Mouse (Mus musculus): Measurements from ENCODE around the gene Arhgap11a. TPM values are rescaled to one million over a fixed set of nuclear protein-coding genes. Genes with fewer than 3 reads are reported as not detected.

The Arhgap11a gene
- total and polyA plus RNA-seq, 2 experiments from 2014 or later = 1.3 to 2.0 TPM

GRCm38 (mm10) chr2:113821176-113821734, 27.2 kb downstream of the Arhgap11a start:
- WGBS = 82% methylated on average over 12 of the region's 12 CpGs
- DNase-seq (ENCODE audit: low spot score) (no peak), ATAC-seq (ENCODE audit: low FRiP score) (no peak)
- Histone ChIP-seq H3K9ac (replicated peaks; ENCODE audit: low read length, poor library complexity, severe bottlenecking) (no peak overlapping the region), H3K9me3 (ENCODE audit: low read length) (no peaks in the 10 kb centered on the region), H3K27me3 (ENCODE audit: insufficient read depth, low read length) (no peaks in the 10 kb centered on the region), H3K4me1 (ENCODE audit: insufficient read depth, low read length) (peaks cover 8% of the 10 kb centered on the region), H3K4me2 (ENCODE audit: low read depth, low read length, poor library complexity, severe bottlenecking) (no peak overlapping the region), H3K4me3 (ENCODE audit: low read depth, low read length) (no peak overlapping the region), H3K36me3 (ENCODE audit: insufficient read depth, low read length) (peaks cover 16% of the 10 kb centered on the region; the same call in 1 of the 2 replicates), H3K27ac (ENCODE audit: low read depth, low read length) (no peak overlapping the region)
- TF ChIP-seq CTCF (IDR thresholded peaks at IDR 0.05) = no peak

GRCm38 (mm10) chr2:113820117-113820516, 28.3 kb downstream of the Arhgap11a start:
- Histone ChIP-seq H3K4me3 (ENCODE audit: low read depth, low read length) (no peak overlapping the region), H3K4me1 (ENCODE audit: insufficient read depth, low read length) (no peaks in the 10 kb centered on the region), H3K36me3 (ENCODE audit: insufficient read depth, low read length) (peaks cover 16% of the 10 kb centered on the region; the same call in 1 of the 2 replicates), H3K4me2 (ENCODE audit: low read depth, low read length, poor library complexity, severe bottlenecking) (no peak overlapping the region), H3K27me3 (ENCODE audit: insufficient read depth, low read length) (no peaks in the 10 kb centered on the region), H3K27ac (ENCODE audit: low read depth, low read length) (no peak overlapping the region), H3K9ac (replicated peaks; ENCODE audit: low read length, poor library complexity, severe bottlenecking) (no peak overlapping the region), H3K9me3 (ENCODE audit: low read length) (no peaks in the 10 kb centered on the region)
- no peak for TF ChIP-seq CTCF (IDR thresholded peaks at IDR 0.05)
- 95% methylated on average over 15 of the region's 15 CpGs for WGBS
- no peak for ATAC-seq (ENCODE audit: low FRiP score)
- DNase-seq (ENCODE audit: low spot score) = no peak

GRCm38 (mm10) chr2:113817681-113818606, 30.5 kb downstream of the Arhgap11a start:
- Histone ChIP-seq H3K9me3 (ENCODE audit: low read length) (no peaks in the 10 kb centered on the region), H3K4me2 (ENCODE audit: low read depth, low read length, poor library complexity, severe bottlenecking) (no peak overlapping the region), H3K4me3 (ENCODE audit: low read depth, low read length) (no peak overlapping the region), H3K36me3 (ENCODE audit: insufficient read depth, low read length) (peaks cover 16% of the 10 kb centered on the region; the same call in 1 of the 2 replicates), H3K9ac (replicated peaks; ENCODE audit: low read length, poor library complexity, severe bottlenecking) (no peak overlapping the region), H3K4me1 (ENCODE audit: insufficient read depth, low read length) (no peaks in the 10 kb centered on the region), H3K27ac (ENCODE audit: low read depth, low read length) (peak overlapping the region; percentile 1; the same call in 1 of the 2 replicates), H3K27me3 (ENCODE audit: insufficient read depth, low read length) (no peaks in the 10 kb centered on the region)
- WGBS = 69% methylated on average over 14 of the region's 14 CpGs
- peak; percentile 49 for ATAC-seq (ENCODE audit: low FRiP score)
- DNase-seq (ENCODE audit: low spot score) = peak; percentile 28
- no peak for TF ChIP-seq CTCF (IDR thresholded peaks at IDR 0.05)

- Histone ChIP-seq H3K36me3 (ENCODE audit: insufficient read depth, low read length) (no peaks in the 10 kb centered on the region), H3K4me3 (ENCODE audit: low read depth, low read length) (no peak overlapping the region), H3K27me3 (ENCODE audit: insufficient read depth, low read length) (no peaks in the 10 kb centered on the region), H3K4me2 (ENCODE audit: low read depth, low read length, poor library complexity, severe bottlenecking) (no peak overlapping the region), H3K9me3 (ENCODE audit: low read length) (no peaks in the 10 kb centered on the region), H3K4me1 (ENCODE audit: insufficient read depth, low read length) (no peaks in the 10 kb centered on the region), H3K9ac (replicated peaks; ENCODE audit: low read length, poor library complexity, severe bottlenecking) (no peak overlapping the region), H3K27ac (ENCODE audit: low read depth, low read length) (no peak overlapping the region)
- 22% methylated on average over 9 of the region's 9 CpGs for WGBS
- ATAC-seq (ENCODE audit: low FRiP score) (peak; percentile 52; the same call in 1 of the 2 replicates), DNase-seq (ENCODE audit: low spot score) (peak; percentile 58)
- peak; percentile 74 for TF ChIP-seq CTCF (IDR thresholded peaks at IDR 0.05)
Observed at GRCm38 (mm10) chr2:113807640-113808039, 40.8 kb downstream of the Arhgap11a start.

- 63% methylated on average over 10 of the region's 10 CpGs for WGBS
- peak; percentile 23; the same call in 1 of the 2 replicates for ATAC-seq (ENCODE audit: low FRiP score)
- no peak for TF ChIP-seq CTCF (IDR thresholded peaks at IDR 0.05)
- Histone ChIP-seq H3K4me3 (ENCODE audit: low read depth, low read length) (no peak overlapping the region), H3K36me3 (ENCODE audit: insufficient read depth, low read length) (no peaks in the 10 kb centered on the region), H3K27ac (ENCODE audit: low read depth, low read length) (no peak overlapping the region), H3K4me1 (ENCODE audit: insufficient read depth, low read length) (no peaks in the 10 kb centered on the region), H3K9ac (replicated peaks; ENCODE audit: low read length, poor library complexity, severe bottlenecking) (no peak overlapping the region), H3K4me2 (ENCODE audit: low read depth, low read length, poor library complexity, severe bottlenecking) (no peak overlapping the region), H3K27me3 (ENCODE audit: insufficient read depth, low read length) (no peaks in the 10 kb centered on the region), H3K9me3 (ENCODE audit: low read length) (no peaks in the 10 kb centered on the region)
- no peak for DNase-seq (ENCODE audit: low spot score)
Observed at GRCm38 (mm10) chr2:113806851-113807577, 41.4 kb downstream of the Arhgap11a start.

All from midbrain, postnatal 0 days (tissue).